Mouse (Mus musculus) myocyte (in vitro differentiated cells): ENCODE data around the gene Crebzf. TPM values are rescaled to one million over a fixed set of nuclear protein-coding genes. Genes with fewer than 3 reads are reported as not detected.

Experiments used
- H3K27me3 ChIP-seq: one replicate; pipeline ENCODE4 v1.6.1; 2011; ENCODE audit not compliant: control insufficient read depth, insufficient read depth, insufficient read length
- H3K36me3 ChIP-seq: one replicate; pipeline ENCODE4 v1.6.1; 2011; ENCODE audit not compliant: control insufficient read depth, insufficient read depth
- H3K4me2 ChIP-seq: one replicate; pipeline ENCODE4 v1.6.1; 2011; ENCODE audit warnings: low read depth, control low read depth
- H3K4me3 ChIP-seq: one replicate; pipeline ENCODE4 v1.5.1; 2011; ENCODE audit warnings: mild to moderate bottlenecking, control low read depth, moderate library complexity
- H3K79me2 ChIP-seq: one replicate; pipeline ENCODE4 v1.6.1; 2011; ENCODE audit not compliant: control insufficient read depth, insufficient read depth
- H3ac ChIP-seq: one replicate; pipeline ENCODE4 v1.6.1; 2011; ENCODE audit not compliant: control insufficient read depth, insufficient read length
- CEBPB ChIP-seq: IDR thresholded peaks from 2 replicates; pipeline ENCODE4 v1.6.1; 2011; ENCODE audit warnings: mild to moderate bottlenecking, moderate library complexity; ENCODE audit not compliant: poor library complexity, insufficient read depth, severe bottlenecking
- E2F4 ChIP-seq: IDR thresholded peaks from one replicate; pipeline ENCODE4 v1.6.1; 2011; ENCODE audit warnings: mild to moderate bottlenecking, control low read depth, moderate library complexity; ENCODE audit not compliant: insufficient read depth
- MAX ChIP-seq: IDR thresholded peaks from one replicate; pipeline ENCODE4 v1.6.1; 2011; ENCODE audit warnings: low read depth, mild to moderate bottlenecking, control low read depth
- MYOD1 ChIP-seq, 3 experiments: IDR thresholded peaks; one replicate each; pipeline ENCODE4 v1.6.1; 2011; ENCODE audit warnings: control low read depth in 2 of 3, low read depth in 2 of 3, mild to moderate bottlenecking in 2 of 3, moderate library complexity in 1 of 3; ENCODE audit not compliant: insufficient read length in 2 of 3, control insufficient read depth in 1 of 3
- MYOG ChIP-seq, 3 experiments: IDR thresholded peaks; one replicate each; pipeline ENCODE4 v1.6.1; 2011; ENCODE audit warnings: control low read depth in 2 of 3, low read depth in 2 of 3, mild to moderate bottlenecking in 2 of 3; ENCODE audit not compliant: insufficient read length in 2 of 3, control insufficient read depth in 1 of 3, insufficient read depth in 1 of 3
- POLR2A ChIP-seq: IDR thresholded peaks from one replicate; pipeline ENCODE4 v1.6.1; 2011; ENCODE audit warnings: low read depth, mild to moderate bottlenecking, control low read depth, moderate library complexity; ENCODE audit not compliant: insufficient read length
- POLR2AphosphoS2 ChIP-seq: IDR thresholded peaks from one replicate; pipeline ENCODE4 v1.6.1; 2011; ENCODE audit warnings: low read depth, control low read depth; ENCODE audit not compliant: insufficient read length
- REST ChIP-seq: IDR thresholded peaks from one replicate; pipeline ENCODE4 v1.6.1; 2011; ENCODE audit warnings: mild to moderate bottlenecking, control low read depth, moderate library complexity; ENCODE audit not compliant: insufficient read depth, insufficient read length
- SRF ChIP-seq: IDR thresholded peaks from one replicate; pipeline ENCODE4 v1.6.1; 2011; ENCODE audit warnings: low read depth; ENCODE audit not compliant: control insufficient read depth, insufficient read length
- TCF12 ChIP-seq: IDR thresholded peaks from one replicate; pipeline ENCODE4 v1.6.1; 2011; ENCODE audit warnings: mild to moderate bottlenecking, control low read depth; ENCODE audit not compliant: poor library complexity, insufficient read depth, severe bottlenecking
- TCF3 ChIP-seq: IDR thresholded peaks from one replicate; pipeline ENCODE4 v1.6.1; 2011; ENCODE audit warnings: low read depth, control low read depth; ENCODE audit not compliant: insufficient read length
- USF1 ChIP-seq: IDR thresholded peaks from one replicate; pipeline ENCODE4 v1.6.1; 2011; ENCODE audit warnings: low read depth, mild to moderate bottlenecking, control low read depth, moderate library complexity
- polyA plus RNA-seq: library from polyadenylated mRNA; unstranded; fragments of >200 nt; fragmentation: generic; extraction: Trizol; gene quantifications from one replicate; pipeline ENCODE4 v1.2.1, GENCODE M21; 2012; ENCODE audit warnings: missing spikeins

Crebzf gene
- polyA plus RNA-seq, 1 experiment, result 18.0 TPM

- H3K36me3 ChIP-seq, result no peaks in the 10 kb centered on the region
- no peaks in the 10 kb centered on the region for H3K79me2 ChIP-seq
- H3K27me3 ChIP-seq, result peaks cover 17% of the 10 kb centered on the region
- no peak for TF ChIP-seq MYOD1 (IDR thresholded peaks at IDR 0.05; ENCODE audit: control insufficient read depth in 1 of 3, insufficient read length in 2 of 3, low read depth in 2 of 3)
- TF ChIP-seq E2F4, result peak; percentile 12
- TF ChIP-seq REST, result no peak
- TF ChIP-seq TCF12, result no peak
- no peak for TF ChIP-seq POLR2AphosphoS2
- no peak for TF ChIP-seq MAX
- H3K4me3 ChIP-seq, result peak within 1 kb of the TSS; percentile 25
- H3K4me2 ChIP-seq, result peak within 1 kb of the TSS; percentile 96
- H3ac ChIP-seq, result no peak within 1 kb of the TSS
Observed at GRCm38 (mm10) chr7:90426020-90427001, 16.2 kb upstream of the Crebzf start, which contains the start of gene Ccdc89. Ccdc89 (plus strand) TSS chr7:90426577.

GRCm38 (mm10) chr7:90427006-90427405, 15.5 kb upstream of the Crebzf start:
- Histone ChIP-seq H3ac (no peak overlapping the region), H3K4me2 (peak overlapping the region; percentile 96), H3K4me3 (peak overlapping the region; percentile 25), H3K79me2 (no peaks in the 10 kb centered on the region), H3K36me3 (no peaks in the 10 kb centered on the region), H3K27me3 (peaks cover 17% of the 10 kb centered on the region)
- TF ChIP-seq POLR2AphosphoS2 (no peak), MAX (no peak), REST (no peak), E2F4 (no peak), CEBPB (no peak), POLR2A (no peak), MYOD1 (IDR thresholded peaks at IDR 0.05; ENCODE audit: control insufficient read depth in 1 of 3, insufficient read length in 2 of 3, low read depth in 2 of 3) (no peak)

- Histone ChIP-seq H3K4me2 (no peak overlapping the region), H3K4me3 (no peak overlapping the region), H3K27me3 (peaks cover 17% of the 10 kb centered on the region), H3ac (no peak overlapping the region), H3K36me3 (no peaks in the 10 kb centered on the region), H3K79me2 (no peaks in the 10 kb centered on the region)
- TF ChIP-seq POLR2AphosphoS2 (no peak), E2F4 (no peak), TCF3 (no peak), MYOD1 (IDR thresholded peaks at IDR 0.05; ENCODE audit: control insufficient read depth in 1 of 3, insufficient read length in 2 of 3, low read depth in 2 of 3) (no peak), CEBPB (no peak), POLR2A (no peak), REST (no peak), TCF12 (no peak), SRF (no peak), USF1 (no peak), MYOG (IDR thresholded peaks at IDR 0.05; ENCODE audit: control insufficient read depth in 1 of 3, insufficient read depth in 1 of 3, insufficient read length in 2 of 3, low read depth in 2 of 3) (no peak), MAX (no peak)
Observed at GRCm38 (mm10) chr7:90432221-90432620, 10.3 kb upstream of the Crebzf start.

- TF ChIP-seq TCF12 (no peak), E2F4 (no peak), SRF (no peak), MYOD1 (IDR thresholded peaks at IDR 0.05; ENCODE audit: control insufficient read depth in 1 of 3, insufficient read length in 2 of 3, low read depth in 2 of 3) (no peak), MAX (no peak), USF1 (no peak), TCF3 (no peak), POLR2A (no peak), POLR2AphosphoS2 (no peak), REST (no peak), CEBPB (no peak), MYOG (IDR thresholded peaks at IDR 0.05; ENCODE audit: control insufficient read depth in 1 of 3, insufficient read depth in 1 of 3, insufficient read length in 2 of 3, low read depth in 2 of 3) (no peak)
- Histone ChIP-seq H3K4me2 (no peak overlapping the region), H3K27me3 (no peaks in the 10 kb centered on the region), H3ac (no peak overlapping the region), H3K79me2 (peaks cover 15% of the 10 kb centered on the region), H3K36me3 (peaks cover 3% of the 10 kb centered on the region), H3K4me3 (no peak overlapping the region)
Observed at GRCm38 (mm10) chr7:90440044-90440443, 2.5 kb upstream of the Crebzf start.

- Histone ChIP-seq H3K79me2 (peaks cover 33% of the 10 kb centered on the region), H3ac (peak overlapping the region; percentile 98), H3K4me3 (peak overlapping the region; percentile 81), H3K4me2 (peak overlapping the region; percentile 98), H3K36me3 (peaks cover 14% of the 10 kb centered on the region), H3K27me3 (no peaks in the 10 kb centered on the region)
- no peak for TF ChIP-seq POLR2A
- no peak for TF ChIP-seq MAX
- peak; percentile 49; the same call in 1 of the 2 replicates for TF ChIP-seq CEBPB
Observed at GRCm38 (mm10) chr7:90442070-90442469, 459 bp upstream of the Crebzf start.
